Mouse (Mus musculus) stomach, postnatal 0 days (tissue): ENCODE results near the gene Brf1.

ENCODE experiments used
- CTCF ChIP-seq: IDR thresholded peaks from 2 replicates; pipeline ENCODE4 v1.5.1; 2016; ENCODE audit warnings: antibody characterized with exemption, low read depth, mild to moderate bottlenecking, moderate library complexity
- EP300 ChIP-seq: optimal IDR thresholded peaks from 2 replicates; pipeline ENCODE3; 2016; ENCODE audit warnings: antibody characterized with exemption

DNA sequence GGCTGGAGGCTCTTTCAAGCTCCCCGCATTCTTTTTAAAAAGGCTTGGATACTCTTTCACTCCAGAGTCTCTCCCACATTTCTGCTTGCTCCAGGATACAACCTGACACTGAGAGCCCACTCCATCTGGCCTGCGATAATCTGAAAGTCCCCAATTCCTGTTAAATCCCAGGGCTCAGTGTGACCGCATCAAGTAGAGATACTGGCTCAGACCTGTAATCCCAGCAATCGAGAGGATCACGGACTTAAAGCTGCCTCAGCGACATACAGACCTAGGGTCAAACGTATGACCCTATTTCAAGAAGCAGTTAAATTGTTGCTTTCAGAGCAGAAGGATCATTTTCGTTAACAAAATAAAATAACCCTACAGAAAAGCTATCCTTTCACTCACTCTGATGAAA is 3.5 kb upstream of the Brf1 start:
- TF ChIP-seq CTCF (no peak), EP300 (no peak)
